Mouse (Mus musculus): Measurements from ENCODE around the gene Rhox10.

DNA sequence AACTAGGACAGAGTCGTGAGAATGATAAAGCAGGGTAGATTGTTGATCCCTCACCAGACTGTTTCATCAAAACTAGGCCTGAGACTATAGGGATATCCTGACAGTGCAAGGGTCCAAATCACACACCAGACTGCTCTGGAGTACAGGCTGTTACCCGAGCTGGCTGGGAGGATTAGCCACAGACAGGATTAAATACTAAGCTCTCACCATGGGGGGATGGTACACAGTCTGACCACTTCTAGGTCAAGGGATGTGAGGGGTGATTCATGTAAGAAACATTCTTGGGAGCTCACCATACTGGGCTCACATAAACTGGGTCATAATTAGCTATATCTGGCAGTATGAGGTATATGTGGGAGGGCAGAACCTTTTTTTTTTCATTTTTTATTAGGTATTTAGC is 32.4 kb upstream of the Rhox10 start:
- TF ChIP-seq POLR2A (IDR thresholded peaks at IDR 0.05; ENCODE audit: low read depth, low read length) (no peak), CTCF (IDR thresholded peaks at IDR 0.05; ENCODE audit: extremely low read depth, insufficient read depth, insufficient read length, insufficient replicate concordance) (no peak)

Measured in spleen, adult 2 months (tissue).